Mouse (Mus musculus): ENCODE data around the gene Gm49396.
A peak's percentile ranks its signal among the peaks of the same experiment; 100 is the strongest.

Gm49396 gene

DNA sequence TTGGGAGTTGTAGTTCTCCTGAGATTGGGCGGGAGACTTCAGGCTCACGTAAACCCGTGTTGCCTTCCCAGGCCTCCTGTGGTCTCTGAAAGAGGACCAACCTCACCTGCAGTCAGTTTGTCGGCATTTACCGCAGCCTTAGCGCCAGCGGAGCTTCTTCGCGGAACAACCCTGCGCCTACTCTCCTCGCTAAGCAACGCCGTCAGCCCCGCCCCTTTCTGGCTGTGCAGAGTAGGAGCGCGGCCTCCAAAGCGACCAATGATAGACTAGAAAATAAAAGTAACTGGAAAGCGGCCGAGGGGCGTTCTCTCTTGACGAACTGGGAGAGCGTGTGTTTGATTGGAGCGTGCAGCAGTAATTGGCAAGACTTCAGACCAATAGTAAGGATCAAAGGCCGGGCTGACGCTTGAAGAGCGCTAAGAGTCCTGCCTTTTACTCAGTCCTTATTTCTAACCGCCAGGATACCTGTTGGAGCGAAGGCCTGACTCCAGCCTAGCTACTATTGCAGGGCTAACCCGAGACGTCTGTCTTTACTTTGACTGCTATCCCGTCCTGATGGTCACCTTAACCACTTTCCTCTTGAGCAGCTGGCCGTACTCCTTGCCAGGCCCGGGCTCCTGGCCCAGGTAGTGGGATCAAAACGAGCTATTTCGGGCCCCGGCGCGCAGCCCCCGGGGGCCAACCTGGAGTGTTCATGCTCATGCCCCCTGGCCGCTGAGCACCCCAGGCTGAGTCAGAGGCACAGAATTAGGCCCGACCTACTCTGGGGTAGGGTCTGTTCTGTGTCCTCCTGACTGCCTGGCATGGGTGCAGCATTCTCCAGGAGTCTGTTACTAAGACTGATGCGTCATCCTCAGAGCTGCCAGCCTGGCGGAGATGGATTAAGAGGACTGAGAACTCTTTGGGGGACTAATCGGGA is 10.8 kb upstream of the Gm49396 start, which contains the start of the genes Hspb6 and Proser3:
Hspb6 (plus strand) TSS at position 77 of the 919 bp plus-strand sequence.
Proser3 (minus strand) TSS at position 198 of the 919 bp plus-strand sequence.
- peak; percentile 99 for DNase-seq (ENCODE audit: low read depth, low spot score)

DNA sequence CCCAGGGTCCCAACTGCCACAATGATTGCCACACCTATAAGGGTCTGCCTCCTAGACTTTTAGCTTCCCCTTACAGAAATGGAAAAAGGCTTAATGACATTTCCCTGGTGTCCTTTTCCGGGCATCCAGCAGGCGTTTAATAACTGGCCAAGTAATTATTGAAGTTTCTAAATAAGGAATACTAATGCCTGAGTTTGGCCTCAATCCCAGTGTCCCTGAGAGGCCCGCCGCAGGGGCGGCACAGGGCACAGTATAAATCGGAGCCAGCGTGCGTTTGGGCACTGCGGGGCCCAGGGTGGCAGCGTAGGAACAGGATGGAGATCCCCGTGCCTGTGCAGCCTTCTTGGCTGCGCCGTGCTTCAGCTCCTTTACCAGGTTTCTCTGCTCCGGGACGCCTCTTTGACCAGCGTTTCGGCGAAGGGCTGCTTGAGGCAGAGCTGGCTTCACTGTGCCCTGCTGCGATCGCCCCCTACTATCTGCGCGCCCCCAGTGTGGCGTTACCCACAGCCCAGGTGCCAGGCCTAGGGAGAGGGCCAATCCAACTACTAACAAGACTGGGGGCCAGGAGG is 10.0 kb upstream of the Gm49396 start:
- no peak for DNase-seq (ENCODE audit: low read depth, low spot score)

DNA sequence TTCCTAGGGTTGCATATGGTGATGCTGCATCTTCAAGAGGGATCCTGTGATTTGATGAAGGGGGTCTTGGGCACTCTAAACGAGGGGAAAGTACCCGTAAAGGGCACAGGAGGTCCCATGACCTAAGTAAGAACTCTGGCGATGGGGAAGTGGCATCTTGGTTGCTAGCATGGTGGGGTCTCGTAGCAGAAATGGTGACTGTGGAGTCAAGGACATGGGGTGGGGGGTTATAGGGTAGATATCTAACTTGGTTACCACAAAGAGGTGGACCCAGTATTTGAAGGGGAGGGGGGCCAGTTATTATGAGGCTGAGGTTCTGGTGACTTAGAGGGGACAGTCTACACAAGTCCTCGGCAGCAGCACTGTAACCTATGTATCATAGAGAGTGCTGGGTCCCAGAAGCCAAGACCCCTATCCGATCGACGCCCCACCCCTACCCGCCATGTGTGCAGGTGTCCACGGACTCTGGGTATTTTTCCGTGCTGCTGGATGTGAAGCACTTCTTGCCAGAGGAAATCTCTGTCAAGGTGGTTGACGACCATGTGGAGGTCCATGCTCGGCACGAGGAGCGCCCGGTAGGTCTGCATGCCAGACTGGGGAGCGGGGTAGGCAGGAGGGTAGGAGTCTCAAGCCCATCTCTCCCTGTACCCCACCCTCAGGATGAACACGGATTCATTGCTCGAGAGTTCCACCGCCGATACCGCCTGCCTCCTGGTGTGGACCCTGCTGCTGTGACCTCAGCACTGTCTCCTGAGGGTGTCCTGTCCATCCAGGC is 9.1 kb upstream of the Gm49396 start:
- DNase-seq (ENCODE audit: low read depth, low spot score), result no peak

DNA sequence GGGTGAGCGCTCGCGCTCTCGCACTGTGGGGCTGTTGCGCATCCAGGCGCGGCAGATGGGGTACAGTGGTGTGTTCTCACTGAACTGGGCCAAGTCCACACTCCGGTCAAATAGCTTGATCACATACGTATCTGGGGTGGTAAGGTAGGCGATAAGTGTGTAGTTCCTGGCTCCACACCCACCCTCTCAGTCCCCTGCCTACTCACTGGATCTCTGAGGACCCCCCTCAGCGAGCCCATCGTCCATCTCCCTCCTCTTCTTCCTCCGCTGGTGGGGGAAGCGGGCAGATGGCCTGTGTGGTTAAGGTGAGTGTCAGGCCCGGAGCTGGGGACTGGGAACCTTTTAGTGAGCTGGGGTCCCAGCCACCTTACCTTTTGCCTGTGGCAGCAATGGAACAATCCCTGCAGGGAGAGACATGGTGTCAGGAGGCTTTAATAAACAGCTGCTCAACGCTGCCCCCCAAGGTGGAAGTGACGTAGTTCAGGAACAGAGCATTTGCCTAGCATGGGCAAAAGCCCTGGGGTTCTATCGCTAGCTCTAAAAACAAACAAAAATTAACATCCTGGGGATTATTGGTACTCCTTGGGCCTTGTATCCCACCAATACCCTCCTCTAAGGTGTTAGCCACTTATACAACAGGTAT is 6.1 kb upstream of the Gm49396 start:
- no peak for DNase-seq (ENCODE audit: low read depth, low spot score)

DNA sequence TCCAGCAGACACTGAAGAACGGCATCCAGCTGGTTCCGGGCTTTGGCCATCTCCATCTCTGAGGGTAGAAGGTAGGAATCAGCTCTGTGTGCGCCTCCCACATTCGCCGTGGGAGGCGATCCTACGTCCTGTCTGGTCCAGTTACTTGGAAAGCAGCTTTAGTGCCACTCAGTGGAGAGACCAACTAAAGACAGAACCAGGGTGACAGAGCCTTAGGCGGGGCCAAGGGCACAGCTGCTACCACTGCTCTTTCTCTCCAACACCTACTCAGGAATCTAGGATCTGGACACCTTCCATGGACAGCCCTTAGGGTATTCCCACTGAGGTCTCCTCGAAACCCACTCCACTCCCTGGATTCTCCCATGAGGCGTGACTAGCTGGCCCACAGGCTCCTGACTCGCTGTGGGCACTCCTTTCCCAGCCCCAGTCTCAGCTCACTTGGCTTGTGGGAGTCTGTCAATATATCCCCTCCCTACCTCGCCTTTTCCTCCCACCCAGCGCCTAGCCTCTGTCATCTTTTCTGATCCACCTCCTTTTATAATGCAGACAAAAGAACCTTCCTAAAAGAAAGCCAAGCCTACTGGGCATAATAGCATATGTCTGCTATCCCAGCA is 5.1 kb upstream of the Gm49396 start:
- no peak for DNase-seq (ENCODE audit: low read depth, low spot score)

DNA sequence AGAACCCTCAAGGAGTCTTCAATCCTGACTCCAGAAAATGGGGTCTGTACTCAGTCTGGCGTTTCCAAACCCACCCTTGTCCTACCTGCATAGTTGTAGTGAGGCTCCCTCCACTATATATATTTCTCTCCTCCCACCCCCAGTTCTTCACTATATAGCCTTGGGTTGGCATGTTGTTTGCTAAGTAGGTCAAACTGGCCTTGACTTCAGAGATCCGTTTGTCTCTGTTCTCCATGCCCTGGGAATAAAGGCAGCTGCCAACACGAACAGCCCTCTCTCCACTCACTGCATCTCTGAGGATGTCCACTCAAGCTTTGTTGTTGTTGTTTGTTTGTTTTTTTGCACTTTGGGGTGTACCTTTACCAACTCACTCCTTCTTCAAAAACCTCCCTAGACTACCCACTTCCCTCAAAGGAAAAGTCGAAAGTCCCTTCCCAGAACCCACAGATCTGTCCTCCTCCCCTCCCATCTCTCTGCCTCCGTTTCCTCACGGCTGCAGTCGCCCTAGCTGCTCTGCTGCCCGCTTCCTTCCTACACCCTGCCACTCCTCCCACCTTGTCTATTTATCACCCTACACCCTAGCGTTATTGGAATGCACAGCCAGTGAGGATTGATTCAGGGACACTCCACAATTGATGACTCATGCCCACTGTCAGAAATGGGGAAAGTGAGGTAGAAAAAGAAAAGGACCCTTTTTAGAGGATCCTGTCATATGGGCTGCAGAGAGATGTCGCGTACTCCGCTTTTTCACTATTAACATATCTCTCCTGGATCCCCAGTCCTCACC is 4.3 kb upstream of the Gm49396 start:
- DNase-seq (ENCODE audit: low read depth, low spot score), result no peak

DNA sequence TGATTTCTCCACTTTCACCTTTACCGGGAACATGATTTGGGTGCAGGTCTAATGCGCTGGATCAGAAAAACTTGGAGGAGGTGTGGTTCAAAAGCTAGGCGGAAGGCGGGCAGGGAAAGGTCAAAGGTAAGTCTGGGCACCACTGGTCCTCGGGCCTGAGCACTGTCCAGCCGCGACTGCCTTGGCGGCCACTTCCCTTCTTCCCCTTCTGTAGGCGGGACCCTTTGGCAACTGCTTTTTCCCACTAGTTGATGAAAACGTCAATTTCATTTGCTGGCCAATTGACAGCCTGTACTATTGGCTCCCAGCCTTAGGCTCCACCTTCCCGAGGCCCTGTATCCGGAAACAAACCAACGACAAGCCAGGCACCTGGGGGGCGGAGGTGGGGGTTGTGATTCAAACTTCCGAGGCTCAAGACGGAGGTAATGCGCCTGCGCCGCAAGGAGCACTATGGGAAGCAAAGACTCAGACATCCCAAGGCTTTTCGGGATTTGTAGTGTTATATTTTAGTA is 3.6 kb upstream of the Gm49396 start, which contains the start of gene Lin37:
Lin37 (minus strand) TSS at position 396 of the 512 bp plus-strand sequence.
- DNase-seq (ENCODE audit: low read depth, low spot score), result peak; percentile 100

DNA sequence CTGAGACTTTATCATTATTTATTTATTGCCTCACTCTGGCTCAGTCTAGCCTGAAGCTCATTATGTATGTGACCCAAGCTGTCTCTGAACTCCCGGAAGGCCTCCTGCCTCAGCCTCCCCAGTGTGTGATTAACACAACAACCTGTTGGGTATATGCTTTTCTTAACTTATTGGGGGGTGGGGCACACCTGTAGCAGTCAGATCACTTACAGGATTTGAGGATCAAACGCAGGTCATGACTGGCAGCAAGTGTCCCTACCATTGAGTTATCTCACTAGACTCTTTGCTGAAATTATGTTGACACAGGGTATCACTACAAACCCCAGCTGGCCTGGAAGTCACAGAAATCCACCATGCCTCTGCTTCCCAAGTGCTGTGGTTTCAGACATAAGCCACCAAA is 2.8 kb upstream of the Gm49396 start:
- DNase-seq (ENCODE audit: low read depth, low spot score), result no peak

DNA sequence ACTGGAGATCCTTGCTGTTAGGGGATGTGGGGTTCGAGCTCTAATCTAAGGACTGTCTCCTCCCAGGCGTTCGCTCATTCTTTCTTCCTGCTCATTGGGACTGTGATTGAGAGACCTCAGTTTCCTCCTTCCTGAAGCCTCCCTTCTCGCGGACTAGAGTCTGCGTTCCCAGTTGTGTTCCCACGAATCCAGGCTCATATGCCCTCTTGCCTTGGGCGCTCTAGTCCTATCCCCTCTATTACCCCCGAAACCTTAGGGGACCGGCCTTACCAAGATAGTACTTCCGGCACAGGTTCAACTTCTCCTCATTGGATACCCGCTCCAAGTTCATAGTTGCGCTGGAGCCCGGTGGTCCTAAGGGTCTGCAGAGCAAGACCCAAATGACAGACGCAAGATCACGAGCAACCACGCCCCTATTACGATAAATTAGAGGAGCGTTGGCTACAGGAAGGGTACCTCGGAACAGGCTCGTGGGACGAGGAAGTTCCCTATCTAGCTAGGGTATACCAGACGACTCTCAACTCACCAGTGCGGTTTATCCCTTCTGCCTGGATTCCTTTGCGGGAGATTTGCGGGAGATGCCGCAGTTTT is 523 bp upstream of the Gm49396 start:
- no peak for DNase-seq (ENCODE audit: low read depth, low spot score)

DNA sequence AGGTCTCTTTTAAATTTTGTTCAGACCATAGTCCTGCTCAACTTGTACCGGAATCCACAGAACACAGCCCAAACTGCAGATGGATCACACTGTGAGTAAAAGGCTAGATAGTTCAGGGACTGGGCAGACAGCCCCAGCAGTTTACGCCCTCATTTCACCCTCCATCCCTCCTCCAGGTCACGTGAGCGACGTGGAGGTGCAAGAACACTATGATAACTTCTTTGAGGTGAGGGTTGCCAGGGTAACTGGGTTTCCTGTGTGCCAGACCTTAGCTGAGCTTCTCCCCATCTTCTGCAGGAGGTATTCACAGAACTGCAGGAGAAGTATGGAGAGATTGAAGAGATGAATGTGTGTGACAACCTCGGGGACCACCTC is 749 bp downstream of the Gm49396 start:
- no peak for DNase-seq (ENCODE audit: low read depth, low spot score)

DNA sequence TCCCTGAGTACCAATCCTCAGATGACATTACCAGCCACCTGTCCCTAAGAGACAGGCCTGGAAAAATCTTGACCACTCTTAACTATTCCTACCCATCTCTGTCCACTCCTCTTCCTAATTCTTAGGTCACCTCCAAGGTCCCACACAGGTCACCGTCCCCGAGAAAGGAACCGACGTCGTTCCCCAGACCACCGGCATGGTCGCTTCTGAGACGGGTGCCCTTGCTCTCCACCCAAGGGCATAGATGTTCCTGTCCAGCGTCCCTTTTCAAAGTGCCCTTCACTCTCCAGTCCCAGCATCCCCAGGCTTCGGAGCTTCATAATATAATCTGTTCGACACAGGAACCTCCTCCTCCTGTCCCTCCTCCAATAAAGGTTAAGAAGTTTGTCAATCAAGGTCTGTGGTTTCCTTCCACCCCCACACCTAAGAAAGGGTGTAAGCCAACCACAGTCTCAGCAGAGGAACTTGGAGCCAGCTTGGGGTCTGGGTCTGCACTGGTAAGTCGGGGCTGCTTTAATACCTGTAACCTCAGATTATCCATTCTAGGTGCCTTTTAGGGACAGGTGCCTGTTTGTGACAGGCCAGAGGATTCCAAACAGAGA is 1.9 kb downstream of the Gm49396 start, which contains the start of gene Igflr1:
Igflr1 (plus strand) TSS at position 458 of the 602 bp plus-strand sequence.
- no peak for DNase-seq (ENCODE audit: low read depth, low spot score)

DNA sequence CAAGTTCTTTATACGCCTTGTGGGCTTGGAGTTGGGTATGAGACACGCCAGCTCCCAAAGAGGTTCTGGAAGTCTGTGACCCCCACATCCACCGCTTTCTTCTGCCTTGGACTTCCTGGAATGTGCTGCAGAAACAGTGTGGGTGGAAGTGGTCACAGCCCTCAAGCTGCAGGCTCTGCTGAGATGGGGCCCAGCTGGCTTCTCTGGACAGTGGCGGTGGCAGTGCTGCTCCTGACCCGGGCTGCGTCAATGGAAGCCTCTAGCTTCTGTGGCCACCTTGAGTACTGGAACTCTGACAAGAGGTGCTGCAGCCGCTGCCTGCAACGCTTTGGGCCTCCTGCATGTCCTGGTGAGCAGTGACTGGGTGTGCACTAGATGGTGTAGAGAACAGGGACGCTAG is 2.9 kb downstream of the Gm49396 start:
- DNase-seq (ENCODE audit: low read depth, low spot score), result no peak

DNA sequence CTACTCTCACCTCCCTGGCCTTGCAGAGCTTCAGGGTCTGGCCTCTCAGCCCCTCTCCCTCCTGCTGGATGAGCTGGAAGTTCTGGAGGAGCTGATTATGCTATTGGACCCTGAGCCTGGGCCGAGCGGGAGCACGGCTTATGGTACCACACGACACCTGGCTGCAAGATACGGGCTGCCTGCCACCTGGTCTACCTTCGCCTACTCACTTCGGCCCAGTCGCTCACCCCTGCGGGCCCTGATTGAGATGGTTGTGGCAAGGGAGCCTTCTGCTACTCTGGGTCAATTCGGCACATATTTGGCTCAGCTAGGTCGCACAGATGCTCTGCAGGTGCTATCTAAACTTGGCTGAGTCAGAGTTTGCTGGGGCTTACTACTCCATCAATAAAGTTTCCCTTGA is 4.4 kb downstream of the Gm49396 start:
- no peak for DNase-seq (ENCODE audit: low read depth, low spot score)

DNA sequence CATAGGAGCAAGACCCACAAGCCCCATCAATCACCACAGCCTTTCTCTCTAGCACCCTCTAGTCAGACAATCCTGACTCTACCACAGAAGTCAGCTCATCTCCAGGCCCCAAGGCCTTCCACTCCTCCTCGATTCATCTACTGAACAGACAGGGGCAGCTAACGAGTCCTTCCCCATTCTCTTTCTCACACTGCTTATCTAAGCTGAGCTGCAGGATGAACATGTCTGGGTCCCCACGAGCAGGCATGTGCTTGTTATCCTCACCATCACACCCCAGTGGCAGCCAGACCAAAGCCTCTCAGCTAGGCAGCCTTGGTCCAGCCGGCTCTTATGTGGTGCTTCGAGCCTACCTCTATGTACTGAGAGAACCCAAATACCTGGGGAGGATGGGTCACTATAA is 9.2 kb downstream of the Gm49396 start:
- DNase-seq (ENCODE audit: low read depth, low spot score), result no peak

DNA sequence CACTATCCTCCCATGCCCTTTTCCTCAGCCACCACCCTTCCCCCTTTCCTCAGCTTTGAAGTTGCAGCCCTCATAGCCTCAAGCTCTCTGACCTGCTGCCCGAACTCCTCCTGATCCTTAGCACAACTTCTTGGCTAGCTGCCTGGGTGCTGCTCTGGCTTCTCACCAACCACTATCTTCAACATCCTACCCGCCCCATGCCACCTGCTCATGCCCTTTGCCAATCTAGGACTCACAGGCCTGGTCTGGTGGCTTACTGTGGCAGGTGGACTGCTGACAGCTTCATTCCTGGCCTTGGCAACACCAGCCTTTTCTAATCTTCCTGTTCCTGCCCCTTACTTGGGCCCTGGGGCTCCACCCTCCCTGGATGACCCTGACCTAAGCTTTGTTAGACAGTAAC is 9.8 kb downstream of the Gm49396 start:
- no peak for DNase-seq (ENCODE audit: low read depth, low spot score)

DNA sequence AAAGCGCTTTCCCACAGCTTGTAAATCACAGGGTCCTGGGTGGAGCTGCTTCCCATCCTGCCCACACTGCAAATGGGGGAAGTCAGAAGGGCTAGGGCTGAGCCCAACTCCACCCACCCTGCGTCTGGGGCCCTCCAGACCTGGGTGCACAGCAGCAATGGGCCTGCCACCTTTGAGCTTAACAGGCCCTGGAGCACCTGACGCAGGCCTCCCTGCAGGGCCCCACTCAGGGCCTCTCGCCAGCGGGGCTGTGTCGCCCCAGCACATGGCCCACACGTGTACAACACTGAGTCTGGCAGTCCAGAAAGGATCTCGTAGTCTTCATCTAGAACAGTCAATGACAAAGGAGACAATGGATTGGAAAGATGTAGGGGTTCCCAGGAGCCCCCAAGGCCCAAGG is 16.8 kb downstream of the Gm49396 start:
- no peak for DNase-seq (ENCODE audit: low read depth, low spot score)

DNA sequence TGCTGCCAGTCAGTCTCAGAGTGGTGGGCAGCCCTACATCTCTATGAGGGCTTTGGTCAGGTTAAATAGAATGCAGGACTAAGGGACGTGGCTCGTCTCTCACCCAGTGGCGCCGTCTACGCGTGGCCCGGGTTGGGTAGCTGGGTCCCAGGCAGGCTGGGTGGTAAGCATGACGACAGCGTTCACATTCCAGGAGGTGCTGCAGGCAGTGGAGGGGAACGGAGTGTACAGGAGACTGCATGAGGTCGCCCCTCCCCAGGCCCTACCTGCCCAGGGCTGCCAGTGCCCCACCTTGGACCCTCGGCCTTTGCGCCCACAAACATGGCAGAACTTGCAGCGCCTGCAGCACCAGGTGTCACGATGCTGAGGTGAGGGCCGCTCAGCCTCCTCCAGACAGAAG is 18.4 kb downstream of the Gm49396 start:
- DNase-seq (ENCODE audit: low read depth, low spot score), result no peak

DNA sequence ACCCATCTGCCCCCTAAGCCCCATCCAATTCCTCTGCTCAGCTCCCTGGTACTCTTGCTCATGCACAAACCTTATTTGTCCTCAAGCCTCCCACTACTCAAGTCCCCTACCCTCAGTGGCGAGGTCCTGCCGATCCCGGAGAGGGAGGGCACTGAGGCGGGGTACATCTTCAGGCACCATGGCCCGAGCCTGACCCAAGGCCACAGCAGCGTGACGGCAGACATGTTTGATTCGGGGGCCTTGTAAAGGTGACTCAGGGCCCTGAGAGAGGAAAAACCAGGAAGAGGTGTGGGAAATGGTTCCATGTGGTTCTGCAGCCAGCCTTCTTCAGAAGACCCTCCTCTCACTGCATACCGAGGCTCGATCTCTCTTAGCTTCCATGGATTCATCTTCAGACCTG is 21.2 kb downstream of the Gm49396 start:
- no peak for DNase-seq (ENCODE audit: low read depth, low spot score)

DNA sequence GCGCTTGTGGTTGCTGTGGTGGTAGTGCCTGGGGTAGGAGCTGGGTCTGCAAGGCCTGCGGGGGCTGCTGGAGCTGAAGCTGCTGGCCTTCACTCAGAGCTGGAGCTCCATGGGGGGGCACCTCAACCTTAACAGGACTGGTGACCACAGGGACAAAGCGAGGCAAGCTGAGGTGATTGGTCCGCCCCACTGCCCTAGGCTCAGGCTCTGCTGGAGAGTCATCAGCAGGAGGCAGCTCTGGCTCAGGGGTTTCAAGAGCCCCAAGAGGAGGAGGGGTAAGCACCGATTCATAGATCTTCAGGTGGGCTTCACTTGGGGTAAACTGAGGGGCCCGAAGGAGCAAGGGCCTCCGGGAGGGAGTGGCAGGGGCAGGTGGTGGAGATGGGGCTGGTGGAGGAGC is 22.0 kb downstream of the Gm49396 start:
- DNase-seq (ENCODE audit: low read depth, low spot score), result no peak
